Mouse (Mus musculus): Measurements from ENCODE around the gene Map7. TPM values are rescaled to one million over a fixed set of nuclear protein-coding genes. Genes with fewer than 3 reads are reported as not detected.

Gene Map7
- polyA plus RNA-seq, 1 experiment from 2014 or later = 14.5 TPM

- ATAC-seq (no peak), DNase-seq (ENCODE audit: low read depth, low spot score) (no peak)
- in situ Hi-C loops (cut with MboI; ENCODE audit: low pct_unique_long_range_greater_than_20kb) = no loop called here
- TF ChIP-seq CTCF (IDR thresholded peaks at IDR 0.05) = no peak
- CTCF ChIA-PET = no interaction called here
- no peaks in the 10 kb centered on the region for H3K27me3 ChIP-seq
- POLR2A ChIA-PET = interaction anchor here (0.7 kb wide), 1 partner anchor 31 kb away, joined by 3 read pairs; no protein-coding TSS in a partner anchor
Measured at GRCm38 (mm10) chr10:20181680-20182399, 33.6 kb downstream of the Map7 start.

GRCm38 (mm10) chr10:20184326-20184725 is 36.1 kb downstream of the Map7 start:
- H3K27me3 ChIP-seq = no peaks in the 10 kb centered on the region
- no peak for TF ChIP-seq CTCF (IDR thresholded peaks at IDR 0.05)

GRCm38 (mm10) chr10:20185264-20185663 is 37.0 kb downstream of the Map7 start:
- in situ Hi-C loops (cut with MboI; ENCODE audit: low pct_unique_long_range_greater_than_20kb) = no loop called here
- TF ChIP-seq CTCF (IDR thresholded peaks at IDR 0.05) = no peak
- POLR2A ChIA-PET = no interaction called here
- CTCF ChIA-PET = no interaction called here
- no peaks in the 10 kb centered on the region for H3K27me3 ChIP-seq
- ATAC-seq (no peak), DNase-seq (ENCODE audit: low read depth, low spot score) (no peak)

More at GRCm38 (mm10) chr10:20184326-20184725, 36.1 kb downstream of the Map7 start:
- POLR2A ChIA-PET = no interaction called here
- in situ Hi-C loops (cut with MboI; ENCODE audit: low pct_unique_long_range_greater_than_20kb) = no loop called here
- CTCF ChIA-PET = interaction anchor here (1.4 kb wide), 1 partner anchor 13 kb away, joined by 3 read pairs; no protein-coding TSS in a partner anchor
- DNase-seq (ENCODE audit: low read depth, low spot score) (no peak), ATAC-seq (no peak)

GRCm38 (mm10) chr10:20185806-20186205 is 37.5 kb downstream of the Map7 start:
- no peaks in the 10 kb centered on the region for H3K27me3 ChIP-seq
- TF ChIP-seq CTCF (IDR thresholded peaks at IDR 0.05) = no peak
- CTCF ChIA-PET = interaction anchor here (1.2 kb wide), 1 partner anchor 16 kb away, joined by 3 read pairs; no protein-coding TSS in a partner anchor
- ATAC-seq (no peak), DNase-seq (ENCODE audit: low read depth, low spot score) (no peak)
- POLR2A ChIA-PET = no interaction called here
- in situ Hi-C loops (cut with MboI; ENCODE audit: low pct_unique_long_range_greater_than_20kb) = no loop called here

GRCm38 (mm10) chr10:20186800-20187273 is 38.6 kb downstream of the Map7 start:
- ATAC-seq (no peak), DNase-seq (ENCODE audit: low read depth, low spot score) (no peak)
- ChIA-PET CTCF (interaction anchor here (1.2 kb wide), 1 partner anchor 15 kb away, joined by 3 read pairs; no protein-coding TSS in a partner anchor), POLR2A (no interaction called here)
- TF ChIP-seq CTCF (IDR thresholded peaks at IDR 0.05) = no peak
- no peaks in the 10 kb centered on the region for H3K27me3 ChIP-seq
- in situ Hi-C loops (cut with MboI; ENCODE audit: low pct_unique_long_range_greater_than_20kb) = no loop called here

GRCm38 (mm10) chr10:20190139-20190747 is 42.0 kb downstream of the Map7 start:
- no peaks in the 10 kb centered on the region for H3K27me3 ChIP-seq
- in situ Hi-C loops (cut with MboI; ENCODE audit: low pct_unique_long_range_greater_than_20kb) = no loop called here
- ATAC-seq = no peak
- no peak for TF ChIP-seq CTCF (IDR thresholded peaks at IDR 0.05)
- DNase-seq (ENCODE audit: low read depth, low spot score) = no peak
- CTCF ChIA-PET = interaction anchor here (2.5 kb wide), 1 partner anchor 8 kb away, joined by 11 read pairs; no protein-coding TSS in a partner anchor
- POLR2A ChIA-PET = interaction anchor here (0.6 kb wide), 1 partner anchor 95 kb away, joined by 3 read pairs; no protein-coding TSS in a partner anchor

- no peak for DNase-seq (ENCODE audit: low read depth, low spot score)
- no peak for TF ChIP-seq CTCF (IDR thresholded peaks at IDR 0.05)
- ChIA-PET CTCF (interaction anchor here (1.2 kb wide), 1 partner anchor 8 kb away, joined by 3 read pairs; no protein-coding TSS in a partner anchor), POLR2A (no interaction called here)
- no peak for ATAC-seq
- in situ Hi-C loops (cut with MboI; ENCODE audit: low pct_unique_long_range_greater_than_20kb) = no loop called here
- H3K27me3 ChIP-seq = no peaks in the 10 kb centered on the region
Measured at GRCm38 (mm10) chr10:20194847-20195540, 46.7 kb downstream of the Map7 start.

- H3K27me3 ChIP-seq = no peaks in the 10 kb centered on the region
- POLR2A ChIA-PET = interaction anchor here (0.7 kb wide), 1 partner anchor 75 kb away, joined by 4 read pairs; no protein-coding TSS in a partner anchor
- DNase-seq (ENCODE audit: low read depth, low spot score) = no peak
- in situ Hi-C loops (cut with MboI; ENCODE audit: low pct_unique_long_range_greater_than_20kb) = no loop called here
- CTCF ChIA-PET = interaction anchor here (1.1 to 2.9 kb wide), 4 partner anchors 7 to 45 kb away, joined by 3 to 11 read pairs (median 4); no protein-coding TSS in a partner anchor
- TF ChIP-seq CTCF (IDR thresholded peaks at IDR 0.05) = no peak
- ATAC-seq = no peak
Measured at GRCm38 (mm10) chr10:20197039-20197438, 48.8 kb downstream of the Map7 start.

GRCm38 (mm10) chr10:20198968-20199737 is 50.9 kb downstream of the Map7 start:
- DNase-seq (ENCODE audit: low read depth, low spot score) (no peak), ATAC-seq (no peak)
- ChIA-PET CTCF (interaction anchor here (1.5 to 2.9 kb wide), 2 partner anchors 9 to 16 kb away, joined by 4 to 11 read pairs; no protein-coding TSS in a partner anchor), POLR2A (no interaction called here)
- in situ Hi-C loops (cut with MboI; ENCODE audit: low pct_unique_long_range_greater_than_20kb) = no loop called here
- H3K27me3 ChIP-seq = no peaks in the 10 kb centered on the region
- TF ChIP-seq CTCF (IDR thresholded peaks at IDR 0.05) = no peak

GRCm38 (mm10) chr10:20201236-20201635 is 53.0 kb downstream of the Map7 start:
- DNase-seq (ENCODE audit: low read depth, low spot score) = no peak
- ChIA-PET POLR2A (no interaction called here), CTCF (interaction anchor here (1.2 to 1.6 kb wide), 2 partner anchors 15 to 48 kb away, joined by 3 to 4 read pairs; no protein-coding TSS in a partner anchor)
- in situ Hi-C loops (cut with MboI; ENCODE audit: low pct_unique_long_range_greater_than_20kb) = no loop called here
- ATAC-seq = no peak
- no peak for TF ChIP-seq CTCF (IDR thresholded peaks at IDR 0.05)
- no peaks in the 10 kb centered on the region for H3K27me3 ChIP-seq
